13 mouse cellular contexts compared by ENCODE assay signal in the genomic region with DNA sequence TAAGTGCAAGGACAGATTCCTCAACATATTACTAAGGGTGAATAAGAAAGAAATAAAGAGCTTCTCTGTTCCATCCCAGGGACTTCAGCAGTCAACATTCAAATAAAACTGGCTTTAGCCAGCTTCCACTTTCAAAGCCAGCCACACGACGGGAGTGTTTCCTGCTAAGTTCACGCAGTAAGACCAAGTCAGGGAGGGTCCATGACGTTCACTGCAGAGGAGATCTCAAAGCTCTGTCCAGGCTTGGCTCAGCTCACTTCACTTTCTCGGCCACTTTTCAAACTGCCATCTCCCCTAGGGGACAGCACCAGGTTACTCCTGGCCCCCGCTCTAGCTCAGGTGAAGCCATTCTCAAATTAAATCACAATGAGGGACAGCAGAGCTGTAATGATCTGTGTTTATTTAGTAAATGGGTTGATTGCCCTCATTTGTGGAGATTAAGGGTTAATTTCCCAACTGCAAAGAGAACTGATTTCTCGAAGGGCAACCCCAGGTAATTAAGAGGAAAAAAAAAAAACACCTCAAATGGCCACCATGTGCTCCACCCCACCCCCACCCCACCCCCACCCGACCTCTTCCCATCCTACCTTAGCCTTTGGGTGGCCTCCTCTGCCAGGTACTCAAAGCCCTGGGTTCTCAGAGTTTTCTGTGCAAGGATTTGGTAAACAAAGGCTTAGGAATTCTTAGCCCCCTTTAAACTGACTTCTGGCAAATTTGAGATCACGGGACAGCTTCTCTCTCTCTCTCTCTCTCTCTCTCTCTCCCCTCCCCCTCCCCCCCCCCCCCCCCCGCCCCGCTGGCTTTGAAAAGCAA. TPM values are rescaled to one million over a fixed set of nuclear protein-coding genes. Genes with fewer than 3 reads are reported as not detected.
A peak's percentile ranks its signal among the peaks of the same experiment; 100 is the strongest.
DNase-seq lines count a peak whose midpoint lies in the region; ATAC-seq and TF ChIP-seq lines count a peak whose summit lies in the region.
"Had no signal": no experiment of that assay in that cellular context is flagged by ENCODE, and none has a peak within 500 bp of the region (broad histone marks: within the 10 kb centered on the region; RNA-seq: fewer than 3 reads in every experiment).

No protein-coding gene starts in this region.

- H3K4me2 ChIP-seq in limb, embryonic 13.5 days (replicated peaks), result peak overlapping the region; percentile 29
- H3K4me2 ChIP-seq: liver, embryonic 15.5 days; midbrain, embryonic 12.5 days; neural tube, embryonic 12.5 days had no signal

- no peak for TF ChIP-seq CTCF in heart, adult 2 months (IDR thresholded peaks at IDR 0.05)

- no peak for TF ChIP-seq POLR2A in heart, adult 2 months (IDR thresholded peaks at IDR 0.05; ENCODE audit: insufficient read depth, low read depth, low read length)

- 19% methylated on average over 11 of the region's 11 CpGs for WGBS in heart, adult 2 months
- WGBS in limb, embryonic 13.5 days, result 7% methylated on average over 9 of the region's 11 CpGs

- H3K4me1 ChIP-seq in heart, adult 2 months (ENCODE audit: control insufficient read depth, insufficient read depth, low read length), result no peaks in the 10 kb centered on the region
- peaks cover 31% of the 10 kb centered on the region for H3K4me1 ChIP-seq in limb, embryonic 13.5 days
- H3K4me1 ChIP-seq: liver, embryonic 15.5 days had no signal

- H3K4me3 ChIP-seq in heart, adult 2 months, result no peak overlapping the region
- H3K4me3 ChIP-seq in limb, embryonic 13.5 days, result no peak overlapping the region
- H3K4me3 ChIP-seq: liver, embryonic 15.5 days; midbrain, embryonic 12.5 days; neural tube, embryonic 12.5 days had no signal

- intact Hi-C loops in heart, adult 2 months (cut with DNase I), result no loop called here

- no peak for ATAC-seq in limb, embryonic 13.5 days (ENCODE audit: low FRiP score, low read depth)

- H3K9ac ChIP-seq in heart, adult 2 months (ENCODE audit: low read depth, low read length), result no peak overlapping the region
- H3K9ac ChIP-seq in limb, embryonic 13.5 days, result no peak overlapping the region
- H3K9ac ChIP-seq: liver, embryonic 15.5 days; midbrain, embryonic 12.5 days; neural tube, embryonic 12.5 days had no signal

- no peaks in the 10 kb centered on the region for H3K9me3 ChIP-seq in limb, embryonic 13.5 days
- H3K9me3 ChIP-seq: liver, embryonic 15.5 days; midbrain, embryonic 12.5 days; neural tube, embryonic 12.5 days had no signal

- H3K36me3 ChIP-seq in heart, adult 2 months (ENCODE audit: control insufficient read depth, insufficient read depth, low read length), result no peaks in the 10 kb centered on the region
- H3K36me3 ChIP-seq in limb, embryonic 13.5 days, result no peaks in the 10 kb centered on the region
- H3K36me3 ChIP-seq: liver, embryonic 15.5 days; midbrain, embryonic 12.5 days; neural tube, embryonic 12.5 days had no signal

- H3K79me2 ChIP-seq in heart, adult 2 months (replicated peaks; ENCODE audit: control insufficient read depth, insufficient read depth, low read length), result no peaks in the 10 kb centered on the region

- DNase-seq in heart, adult 11 months, result peak; percentile 86
- no peak for DNase-seq in heart, adult 2 months
- DNase-seq in kidney, postnatal 10 days, result peak; percentile 37
- no peak for DNase-seq in kidney, postnatal 36 days
- DNase-seq in R1 (ENCODE audit: low read depth, low spot score), result peak; percentile 84
- DNase-seq in cerebellum, adult 11 months, result no peak
- DNase-seq in kidney, adult 8-10 months, result no peak
- DNase-seq: cerebellum, adult 2 months; kidney, adult 18-20 months had no signal

- no peak overlapping the region for H3K27ac ChIP-seq in heart, adult 2 months
- no peak overlapping the region for H3K27ac ChIP-seq in limb, embryonic 13.5 days
- H3K27ac ChIP-seq: liver, embryonic 15.5 days; midbrain, embryonic 12.5 days; neural tube, embryonic 12.5 days had no signal

- no peaks in the 10 kb centered on the region; the same call in 1 of the 2 replicates for H3K27me3 ChIP-seq in heart, adult 2 months (ENCODE audit: control insufficient read depth, insufficient read depth, low read length)
- no peaks in the 10 kb centered on the region for H3K27me3 ChIP-seq in limb, embryonic 13.5 days
- H3K27me3 ChIP-seq: liver, embryonic 15.5 days; neural tube, embryonic 12.5 days had no signal

- no peak for TF ChIP-seq EP300 in heart, adult 2 months (IDR thresholded peaks at IDR 0.05; ENCODE audit: insufficient read depth, low read depth, low read length)

RNA-seq across cellular contexts. Expression of a gene that starts 9.7 kb away (rescaled TPM):
- 1 to 10 TPM; 5.3 to 7.0 TPM for total RNA-seq in heart, adult 2 months (2021)
- 5.8 TPM in 2 replicates for polyA plus RNA-seq in heart, adult 2 months (2012; rRNA removed)
- polyA plus RNA-seq in limb, embryonic 13.5 days (2015; fragmentation: Nextera tagmentation; extraction: Ambion mirVana), result 12.8 and 13.4 TPM in 2 replicates

RNA-seq across cellular contexts. Expression of a gene that starts 43.5 kb away (rescaled TPM):
- total RNA-seq in heart, adult 2 months (2021), result under 1 TPM in 1 of 2 experiments, not detected in 1; 0.30 TPM
- polyA plus RNA-seq in heart, adult 2 months (2012; rRNA removed), result 0.29 and 0.45 TPM in 2 replicates
- polyA plus RNA-seq in limb, embryonic 13.5 days (2015; fragmentation: Nextera tagmentation; extraction: Ambion mirVana), result 0.45 and 1.4 TPM in 2 replicates
- polyA plus RNA-seq: liver, embryonic 15.5 days had no signal

Comparison
In these comparisons a context has a peak if more than half of its experiments do, and no peak if none do; other contexts are left out.
1. DNase-seq: peak in heart, adult 11 months (single experiment), kidney, postnatal 10 days (single experiment) and R1 (single experiment); none in heart, adult 2 months (0 of 2), kidney, postnatal 36 days (0 of 2), cerebellum, adult 11 months (single experiment) and kidney, adult 8-10 months (0 of 2).